Mouse (Mus musculus) forebrain, embryonic 14.5 days (tissue): Measurements from ENCODE around the gene Thrsp. TPM values are rescaled to one million over a fixed set of nuclear protein-coding genes. Genes with fewer than 3 reads are reported as not detected.

Experiments
- ATAC-seq: fragments of 200-750 bp; cut with Nextera tagmentation; 2 replicates; pipeline ENCODE4 v1.8.0; 2017; ENCODE audit warnings: mild to moderate bottlenecking, moderate library complexity
- DNase-seq: peaks from one replicate; pipeline ENCODE4 v3.0.0-alpha.2; 2015; ENCODE audit warnings: low spot score
- H3K27ac ChIP-seq: fragments of 300-500 bp; sonication (generic); 2 replicates; pipeline ENCODE4 v1.5.1; 2014; ENCODE audit warnings: low read depth, mild to moderate bottlenecking, control low read depth, low read length, moderate library complexity
- H3K27me3 ChIP-seq: fragments of 300-500 bp; sonication (generic); replicated peaks from 2 replicates; pipeline ENCODE4 v1.6.1; 2014; ENCODE audit warnings: low read length, control low read depth, mixed read lengths; ENCODE audit not compliant: control insufficient read depth, insufficient read depth
- H3K36me3 ChIP-seq: fragments of 300-500 bp; sonication (generic); 2 replicates; pipeline ENCODE4 v1.6.1; 2014; ENCODE audit warnings: low read length, control low read depth; ENCODE audit not compliant: control insufficient read depth, insufficient read depth
- H3K4me1 ChIP-seq: fragments of 300-500 bp; sonication (generic); 2 replicates; pipeline ENCODE4 v1.6.1; 2014; ENCODE audit warnings: antibody characterized with exemption, low read length, control low read depth; ENCODE audit not compliant: control insufficient read depth, insufficient read depth
- H3K4me2 ChIP-seq: fragments of 300-500 bp; sonication (generic); 2 replicates; pipeline ENCODE4 v1.6.1; 2014; ENCODE audit warnings: mild to moderate bottlenecking, control low read depth, low read length
- H3K4me3 ChIP-seq: fragments of 300-500 bp; sonication (generic); 2 replicates; pipeline ENCODE4 v1.5.1; 2014; ENCODE audit warnings: low read depth, low read length, control low read depth
- H3K9ac ChIP-seq: fragments of 300-500 bp; sonication (generic); 2 replicates; pipeline ENCODE4 v1.6.1; 2014; ENCODE audit warnings: mild to moderate bottlenecking, low read length, control low read depth, moderate library complexity
- H3K9me3 ChIP-seq: fragments of 300-500 bp; sonication (generic); replicated peaks from 2 replicates; pipeline ENCODE4 v1.6.1; 2016; ENCODE audit warnings: low read length, control low read depth, mixed read lengths; ENCODE audit not compliant: control insufficient read depth
- WGBS: fragments of 180-500 bp; shearing (Covaris S2); extraction: QIAGEN DNeasy Blood & Tissue Kit; methylation state at CpG from one replicate; pipeline ENCODE4 v1.1.7; 2014; 5-methylcytosine and 5-hydroxymethylcytosine counted together
- polyA plus RNA-seq: library from polyadenylated mRNA; unstranded; fragments of >200 nt; fragmentation: Nextera tagmentation; extraction: Ambion mirVana; gene quantifications from 2 replicates; pipeline ENCODE4 v1.2.1, GENCODE M21; 2014

Thrsp gene
- polyA plus RNA-seq, 1 experiment from 2014 or later, result 3.2 TPM

DNA sequence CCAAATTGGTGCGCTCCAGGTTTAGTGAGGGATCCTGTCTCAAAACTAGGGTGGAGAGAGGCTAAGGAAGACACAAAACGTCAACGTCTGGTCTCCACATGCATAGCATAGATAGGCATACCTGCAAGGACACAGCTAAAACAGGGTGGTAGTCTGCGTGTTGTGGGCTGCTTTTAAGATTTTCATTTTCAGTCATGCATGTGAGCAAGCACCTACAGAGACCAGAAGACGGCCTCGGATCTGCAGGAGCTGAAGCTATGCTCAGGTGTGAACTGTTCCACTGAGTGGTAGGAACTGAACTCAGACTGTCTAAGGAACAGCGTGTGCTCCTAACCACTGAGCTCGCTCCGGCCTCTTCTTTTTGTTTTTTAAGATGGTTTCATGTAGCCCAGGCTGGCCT, 42.4 kb downstream of the Thrsp start:
- H3K4me1 ChIP-seq, result peaks cover 9% of the 10 kb centered on the region; the same call in 1 of the 2 replicates
- no peak overlapping the region for H3K4me2 ChIP-seq
- no peak overlapping the region for H3K4me3 ChIP-seq
- WGBS, result 96% methylated on average over 9 of the region's 9 CpGs
- H3K9ac ChIP-seq, result no peak overlapping the region
- DNase-seq (no peak), ATAC-seq (no peak)
- H3K36me3 ChIP-seq, result peaks cover 53% of the 10 kb centered on the region
- no peaks in the 10 kb centered on the region for H3K27me3 ChIP-seq
- no peak overlapping the region for H3K27ac ChIP-seq
- H3K9me3 ChIP-seq, result no peaks in the 10 kb centered on the region

DNA sequence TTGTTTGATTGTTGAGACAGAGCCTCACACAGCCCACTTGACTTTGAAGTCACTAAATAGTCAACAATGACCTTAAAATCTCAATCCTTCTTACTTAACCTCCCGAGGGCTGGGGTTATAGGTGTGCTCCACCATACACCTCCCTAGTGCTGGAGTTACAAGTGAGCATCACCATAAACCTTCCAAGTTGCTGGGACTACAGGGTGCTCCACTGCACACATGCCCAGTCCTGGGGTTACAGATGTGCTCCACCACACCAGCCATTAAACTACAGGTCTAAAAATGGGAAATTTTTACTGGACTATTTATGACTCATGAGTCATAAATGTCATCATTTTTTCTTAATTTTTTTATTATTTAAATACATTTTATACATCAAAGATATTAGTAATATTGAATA, 51.6 kb downstream of the Thrsp start:
- DNase-seq, result no peak
- peaks cover 3% of the 10 kb centered on the region; the same call in 1 of the 2 replicates for H3K4me1 ChIP-seq

More for the DNA sequence above, 51.6 kb downstream of the Thrsp start:
- H3K4me3 ChIP-seq, result no peak overlapping the region
- H3K36me3 ChIP-seq, result no peaks in the 10 kb centered on the region
- no peaks in the 10 kb centered on the region for H3K9me3 ChIP-seq
- no peak overlapping the region for H3K9ac ChIP-seq
- H3K4me2 ChIP-seq, result no peak overlapping the region
- WGBS, result 95% methylated on average over 1 of the region's 1 CpGs
- no peaks in the 10 kb centered on the region for H3K27me3 ChIP-seq
- ATAC-seq, result no peak
- H3K27ac ChIP-seq, result no peak overlapping the region

Other genes with a start within 250 kb of the Thrsp start
- 4.0 and 4.1 TPM in 2 replicates for gene Usp35, start 85.7 kb downstream of the Thrsp start, polyA plus RNA-seq
- gene Kctd21, start 85.4 kb downstream of the Thrsp start, polyA plus RNA-seq, result 7.5 and 7.9 TPM in 2 replicates
- gene Alg8, start 46.1 kb downstream of the Thrsp start, polyA plus RNA-seq, result 15.3 and 18.7 TPM in 2 replicates
- gene Ndufc2, start 17.7 kb downstream of the Thrsp start, polyA plus RNA-seq, result 473 and 569 TPM in 2 replicates
- 1.4 and 1.8 TPM in 2 replicates for gene Kctd14, start 33.6 kb upstream of the Thrsp start, polyA plus RNA-seq
- 54.6 and 65.2 TPM in 2 replicates for gene Ints4, start 63.2 kb upstream of the Thrsp start, polyA plus RNA-seq
- 56.8 and 64.1 TPM in 2 replicates for gene Aamdc, start 161.8 kb upstream of the Thrsp start, polyA plus RNA-seq
- gene Rsf1, start 162.2 kb upstream of the Thrsp start, polyA plus RNA-seq, result 21.4 and 25.5 TPM in 2 replicates